Mouse (Mus musculus) ovary, postnatal 10 days (tissue): Measurements from ENCODE around the gene Tst.
A peak's percentile ranks its signal among the peaks of the same experiment; 100 is the strongest.

Experiments used
- DNase-seq: peaks from one replicate; pipeline ENCODE4 v3.0.0; 2022; ENCODE audit warnings: low spot score

Tst gene

GRCm38 (mm10) chr15:78405517-78406211, at the start of gene Tst:
Tst (minus strand) TSS chr15:78405907.
- DNase-seq, result peak; percentile 74

- no peak for DNase-seq
Observed at GRCm38 (mm10) chr15:78455168-78455567, 49.5 kb upstream of the Tst start.

- no peak for DNase-seq
Observed at GRCm38 (mm10) chr15:78452929-78453328, 47.2 kb upstream of the Tst start.

- DNase-seq, result no peak
Observed at GRCm38 (mm10) chr15:78451201-78451600, 45.5 kb upstream of the Tst start.

GRCm38 (mm10) chr15:78450419-78450768, 44.7 kb upstream of the Tst start:
- no peak for DNase-seq

- no peak for DNase-seq
Observed at GRCm38 (mm10) chr15:78449694-78450418, 44.1 kb upstream of the Tst start.

- DNase-seq, result no peak
Observed at GRCm38 (mm10) chr15:78449131-78449530, 43.4 kb upstream of the Tst start.

- DNase-seq, result peak; percentile 98
Observed at GRCm38 (mm10) chr15:78447746-78448535, 42.2 kb upstream of the Tst start.

GRCm38 (mm10) chr15:78447121-78447520, 41.4 kb upstream of the Tst start:
- DNase-seq, result no peak

GRCm38 (mm10) chr15:78443857-78444256, 38.1 kb upstream of the Tst start:
- no peak for DNase-seq

GRCm38 (mm10) chr15:78442231-78442630, 36.5 kb upstream of the Tst start:
- no peak for DNase-seq

- no peak for DNase-seq
Observed at GRCm38 (mm10) chr15:78438973-78439372, 33.3 kb upstream of the Tst start.

- no peak for DNase-seq
Observed at GRCm38 (mm10) chr15:78438505-78438904, 32.8 kb upstream of the Tst start.

- DNase-seq, result no peak
Observed at GRCm38 (mm10) chr15:78438018-78438394, 32.3 kb upstream of the Tst start.

- DNase-seq, result peak; percentile 53
Observed at GRCm38 (mm10) chr15:78437237-78438017, 31.7 kb upstream of the Tst start.

GRCm38 (mm10) chr15:78436380-78437192, 30.9 kb upstream of the Tst start:
- DNase-seq, result peak; percentile 85

- no peak for DNase-seq
Observed at GRCm38 (mm10) chr15:78435681-78436080, 30.0 kb upstream of the Tst start.

- DNase-seq, result no peak
Observed at GRCm38 (mm10) chr15:78434896-78435520, 29.3 kb upstream of the Tst start.

GRCm38 (mm10) chr15:78431541-78432121, 25.9 kb upstream of the Tst start:
- no peak for DNase-seq

- no peak for DNase-seq
Observed at GRCm38 (mm10) chr15:78430874-78431273, 25.2 kb upstream of the Tst start.
